Mouse (Mus musculus) olfactory bulb, adult 2 months (tissue): ENCODE results near the gene Vps54.

Source experiments
- CTCF ChIP-seq: fragments of 200-500 bp; IDR thresholded peaks from 2 replicates; pipeline ENCODE4 v1.5.1; 2012; ENCODE audit warnings: low read depth, mild to moderate bottlenecking, low read length, moderate library complexity; ENCODE audit not compliant: insufficient read depth
- POLR2A ChIP-seq: fragments of 200-500 bp; IDR thresholded peaks from 2 replicates; pipeline ENCODE4 v1.6.1; 2012; ENCODE audit warnings: mild to moderate bottlenecking, low read depth, low read length, moderate library complexity; ENCODE audit not compliant: insufficient read depth

DNA sequence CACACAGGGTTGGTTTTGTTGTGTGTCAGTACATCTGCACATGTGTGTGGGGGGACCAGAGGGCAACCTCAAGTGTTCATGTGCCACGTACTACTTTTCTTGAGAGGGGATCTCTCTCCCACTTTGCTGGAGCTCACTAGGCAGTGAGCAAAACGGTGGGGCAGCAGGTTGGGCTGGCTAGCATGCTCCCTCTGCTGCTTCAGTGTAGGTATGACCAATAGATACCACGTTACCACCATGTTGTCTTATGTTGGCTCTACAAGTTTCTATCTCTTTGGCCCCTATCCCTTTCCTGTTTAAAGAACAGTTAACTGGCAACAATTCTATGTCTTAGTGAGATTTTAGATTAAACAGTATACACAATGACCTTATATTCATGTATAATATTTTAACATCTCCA is 83.3 kb downstream of the Vps54 start:
- TF ChIP-seq POLR2A (no peak), CTCF (no peak)
